Mouse (Mus musculus): ENCODE data around the gene Ncbp3.

DNA sequence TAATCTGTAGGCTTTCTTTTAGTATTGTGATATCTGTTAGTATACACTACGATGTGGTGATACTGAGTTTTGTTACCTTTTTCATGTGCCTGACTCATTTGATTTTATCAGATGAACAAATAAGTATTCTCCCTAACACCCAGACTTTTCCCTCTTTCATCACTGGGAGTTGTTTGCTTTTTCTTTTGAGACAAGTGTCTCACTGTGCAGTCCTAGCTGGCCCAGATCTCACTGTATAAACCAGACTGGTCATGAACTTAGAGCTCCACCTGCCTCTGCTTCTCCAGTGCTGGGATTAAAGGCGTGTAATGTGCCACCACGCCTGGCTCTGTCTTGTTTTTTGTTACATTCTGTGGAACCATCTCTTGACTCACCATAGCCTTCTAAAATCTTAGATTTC is 12.0 kb downstream of the Ncbp3 start:
- TF ChIP-seq CTCF (IDR thresholded peaks at IDR 0.05; ENCODE audit: low read depth) (no peak), EP300 (IDR thresholded peaks at IDR 0.05; ENCODE audit: low read depth) (no peak)

Measured in heart, postnatal 0 days (tissue).